Mouse (Mus musculus) hindbrain, postnatal 0 days (tissue): ENCODE measurements around the gene Slc22a1. TPM values are rescaled to one million over a fixed set of nuclear protein-coding genes. Genes with fewer than 3 reads are reported as not detected.
A peak's percentile ranks its signal among the peaks of the same experiment; 100 is the strongest.

ENCODE experiments used
- ATAC-seq: fragments of 200-750 bp; cut with Nextera tagmentation; 2 replicates; pipeline ENCODE4 v1.8.0; 2017; ENCODE audit warnings: mild to moderate bottlenecking, moderate TSS enrichment, moderate library complexity
- DNase-seq: peaks from one replicate; pipeline ENCODE4 v3.0.0-alpha.2; 2015; ENCODE audit warnings: low spot score
- H3K27ac ChIP-seq: fragments of 300-500 bp; sonication (generic); 2 replicates; pipeline ENCODE4 v1.5.1; 2014; ENCODE audit warnings: mild to moderate bottlenecking
- H3K27me3 ChIP-seq: fragments of 300-500 bp; sonication (generic); 2 replicates; pipeline ENCODE4 v1.6.1; 2014; ENCODE audit warnings: low read length, mixed read lengths; ENCODE audit not compliant: insufficient read depth
- H3K36me3 ChIP-seq: fragments of 300-500 bp; sonication (generic); 2 replicates; pipeline ENCODE4 v1.6.1; 2014; ENCODE audit warnings: low read length, mixed read lengths; ENCODE audit not compliant: insufficient read depth
- H3K4me1 ChIP-seq: fragments of 300-500 bp; sonication (generic); 2 replicates; pipeline ENCODE4 v1.6.1; 2014; ENCODE audit warnings: antibody characterized with exemption, low read length, mixed read lengths; ENCODE audit not compliant: insufficient read depth
- H3K4me2 ChIP-seq: fragments of 300-500 bp; sonication (generic); 2 replicates; pipeline ENCODE4 v1.6.1; 2014; ENCODE audit warnings: low read depth, mild to moderate bottlenecking, low read length, moderate library complexity, mixed read lengths
- H3K4me3 ChIP-seq: fragments of 300-500 bp; sonication (generic); 2 replicates; pipeline ENCODE4 v1.5.1; 2014; ENCODE audit warnings: low read length
- H3K9ac ChIP-seq: fragments of 300-500 bp; sonication (generic); replicated peaks from 2 replicates; pipeline ENCODE4 v1.6.1; 2014; ENCODE audit warnings: mild to moderate bottlenecking, low read length, moderate library complexity, mixed read lengths
- H3K9me3 ChIP-seq: fragments of 300-500 bp; sonication (generic); 2 replicates; pipeline ENCODE4 v1.6.1; 2016; ENCODE audit warnings: low read length, mixed read lengths
- CTCF ChIP-seq: IDR thresholded peaks from 2 replicates; pipeline ENCODE4 v1.5.1; 2016; ENCODE audit warnings: antibody characterized with exemption, control low read depth, low read depth
- WGBS: fragments of 180-500 bp; shearing (Covaris S2); extraction: QIAGEN DNeasy Blood & Tissue Kit; methylation state at CpG from one replicate; pipeline ENCODE4 v1.1.7; 2014; 5-methylcytosine and 5-hydroxymethylcytosine counted together
- polyA plus RNA-seq: library from polyadenylated mRNA; unstranded; fragments of >200 nt; fragmentation: Nextera tagmentation; extraction: Ambion mirVana; gene quantifications from 2 replicates; pipeline ENCODE4 v1.2.1, GENCODE M21; 2015
- total RNA-seq: library from RNA; depleted of rRNA; stranded (reverse); fragments of >200 nt; gene quantifications from 2 replicates; pipeline ENCODE4 v1.2.3, GENCODE M21; 2014

Gene Slc22a1
- total and polyA plus RNA-seq, 2 experiments from 2014 or later, result 0.10 to 0.26 TPM

GRCm38 (mm10) chr17:12658784-12659183 is 16.8 kb downstream of the Slc22a1 start:
- H3K27me3 ChIP-seq, result no peaks in the 10 kb centered on the region
- no peaks in the 10 kb centered on the region for H3K4me1 ChIP-seq
- WGBS, result 79% methylated on average over 7 of the region's 7 CpGs
- no peaks in the 10 kb centered on the region for H3K36me3 ChIP-seq
- H3K4me2 ChIP-seq, result no peak overlapping the region
- no peak overlapping the region for H3K27ac ChIP-seq
- no peak overlapping the region for H3K9ac ChIP-seq
- no peak overlapping the region for H3K4me3 ChIP-seq
- ATAC-seq (no peak), DNase-seq (no peak)
- TF ChIP-seq CTCF, result no peak
- H3K9me3 ChIP-seq, result no peaks in the 10 kb centered on the region

- Histone ChIP-seq H3K4me1 (no peaks in the 10 kb centered on the region), H3K36me3 (no peaks in the 10 kb centered on the region), H3K27ac (no peak overlapping the region), H3K4me3 (no peak overlapping the region), H3K9me3 (no peaks in the 10 kb centered on the region), H3K4me2 (no peak overlapping the region), H3K9ac (no peak overlapping the region), H3K27me3 (no peaks in the 10 kb centered on the region)
- DNase-seq, result no peak
- ATAC-seq, result no peak
- no peak for TF ChIP-seq CTCF
- WGBS, result 83% methylated on average over 7 of the region's 7 CpGs
Measured at GRCm38 (mm10) chr17:12655826-12656225, 19.8 kb downstream of the Slc22a1 start.

GRCm38 (mm10) chr17:12654061-12654460 is 21.6 kb downstream of the Slc22a1 start:
- Histone ChIP-seq H3K4me3 (no peak overlapping the region), H3K36me3 (no peaks in the 10 kb centered on the region), H3K4me1 (no peaks in the 10 kb centered on the region), H3K4me2 (no peak overlapping the region), H3K27ac (no peak overlapping the region), H3K27me3 (no peaks in the 10 kb centered on the region), H3K9ac (no peak overlapping the region), H3K9me3 (no peaks in the 10 kb centered on the region)
- 68% methylated on average over 3 of the region's 3 CpGs for WGBS
- ATAC-seq (no peak), DNase-seq (no peak)
- no peak for TF ChIP-seq CTCF

GRCm38 (mm10) chr17:12652604-12653003 is 23.0 kb downstream of the Slc22a1 start:
- WGBS, result 93% methylated on average over 11 of the region's 11 CpGs
- Histone ChIP-seq H3K36me3 (no peaks in the 10 kb centered on the region), H3K27me3 (no peaks in the 10 kb centered on the region), H3K4me1 (no peaks in the 10 kb centered on the region), H3K4me2 (no peak overlapping the region), H3K4me3 (no peak overlapping the region), H3K9me3 (no peaks in the 10 kb centered on the region), H3K9ac (no peak overlapping the region), H3K27ac (no peak overlapping the region)
- ATAC-seq, result no peak
- no peak for DNase-seq
- TF ChIP-seq CTCF, result no peak

GRCm38 (mm10) chr17:12645461-12645860 is 30.2 kb downstream of the Slc22a1 start:
- Histone ChIP-seq H3K4me1 (no peaks in the 10 kb centered on the region), H3K27ac (no peak overlapping the region), H3K9ac (no peak overlapping the region), H3K4me2 (no peak overlapping the region), H3K9me3 (no peaks in the 10 kb centered on the region), H3K27me3 (no peaks in the 10 kb centered on the region), H3K4me3 (no peak overlapping the region), H3K36me3 (no peaks in the 10 kb centered on the region)
- ATAC-seq (no peak), DNase-seq (no peak)
- 83% methylated on average over 5 of the region's 5 CpGs for WGBS
- no peak for TF ChIP-seq CTCF

- Histone ChIP-seq H3K36me3 (no peaks in the 10 kb centered on the region), H3K4me1 (no peaks in the 10 kb centered on the region), H3K4me2 (no peak overlapping the region), H3K4me3 (no peak overlapping the region), H3K9ac (no peak overlapping the region), H3K9me3 (no peaks in the 10 kb centered on the region), H3K27me3 (no peaks in the 10 kb centered on the region), H3K27ac (no peak overlapping the region)
- ATAC-seq (no peak), DNase-seq (no peak)
- TF ChIP-seq CTCF, result no peak
- WGBS, result 74% methylated on average over 4 of the region's 4 CpGs
Measured at GRCm38 (mm10) chr17:12641087-12641486, 34.5 kb downstream of the Slc22a1 start.

- Histone ChIP-seq H3K27me3 (no peaks in the 10 kb centered on the region), H3K27ac (no peak overlapping the region), H3K36me3 (no peaks in the 10 kb centered on the region), H3K9me3 (no peaks in the 10 kb centered on the region), H3K4me1 (no peaks in the 10 kb centered on the region), H3K4me2 (no peak overlapping the region), H3K4me3 (no peak overlapping the region), H3K9ac (no peak overlapping the region)
- DNase-seq, result no peak
- ATAC-seq, result no peak
- WGBS, result 93% methylated on average over 3 of the region's 3 CpGs
- TF ChIP-seq CTCF, result peak; percentile 21; the same call in 1 of the 2 replicates
Measured at GRCm38 (mm10) chr17:12639585-12639984, 36.0 kb downstream of the Slc22a1 start.
